Mouse (Mus musculus): Measurements from ENCODE around the gene a. TPM values are rescaled to one million over a fixed set of nuclear protein-coding genes. Genes with fewer than 3 reads are reported as not detected.

a gene
- polyA plus RNA-seq, 1 experiment = not detected

- H3K27ac ChIP-seq (ENCODE audit: insufficient read depth, low read length) = no peak overlapping the region
- H3K36me3 ChIP-seq (ENCODE audit: control insufficient read depth, insufficient read depth, low read length, poor library complexity, severe bottlenecking) = no peaks in the 10 kb centered on the region
- H3K27me3 ChIP-seq (ENCODE audit: control insufficient read depth, insufficient read depth, low read length, poor library complexity, severe bottlenecking) = no peaks in the 10 kb centered on the region
- no peaks in the 10 kb centered on the region for H3K9me3 ChIP-seq (replicated peaks; ENCODE audit: control insufficient read depth, insufficient read depth, low read length, poor library complexity, severe bottlenecking)
- no peak for TF ChIP-seq EP300 (IDR thresholded peaks at IDR 0.05; ENCODE audit: insufficient read depth, low read depth, low read length)
- no peak for TF ChIP-seq CTCF (IDR thresholded peaks at IDR 0.05; ENCODE audit: low read depth, low read length)
- TF ChIP-seq POLR2A (IDR thresholded peaks at IDR 0.05; ENCODE audit: insufficient read depth, low read length) = no peak
- no peak overlapping the region for H3K9ac ChIP-seq (ENCODE audit: low read depth, poor library complexity, severe bottlenecking)
- H3K4me1 ChIP-seq (ENCODE audit: control insufficient read depth, insufficient read depth, low read length) = no peaks in the 10 kb centered on the region
- H3K4me3 ChIP-seq (ENCODE audit: low read depth, low read length) = no peak overlapping the region
These were observed 39.3 kb upstream of the a start for GRCm38 (mm10) chr2:154751924-154752323.

GRCm38 (mm10) chr2:154754068-154754560, 37.1 kb upstream of the a start:
- Histone ChIP-seq H3K36me3 (ENCODE audit: control insufficient read depth, insufficient read depth, low read length, poor library complexity, severe bottlenecking) (no peaks in the 10 kb centered on the region), H3K27ac (ENCODE audit: insufficient read depth, low read length) (no peak overlapping the region), H3K9me3 (replicated peaks; ENCODE audit: control insufficient read depth, insufficient read depth, low read length, poor library complexity, severe bottlenecking) (no peaks in the 10 kb centered on the region), H3K27me3 (ENCODE audit: control insufficient read depth, insufficient read depth, low read length, poor library complexity, severe bottlenecking) (no peaks in the 10 kb centered on the region), H3K4me1 (ENCODE audit: control insufficient read depth, insufficient read depth, low read length) (no peaks in the 10 kb centered on the region), H3K4me3 (ENCODE audit: low read depth, low read length) (no peak overlapping the region), H3K9ac (ENCODE audit: low read depth, poor library complexity, severe bottlenecking) (no peak overlapping the region)
- TF ChIP-seq EP300 (IDR thresholded peaks at IDR 0.05; ENCODE audit: insufficient read depth, low read depth, low read length) = no peak
- TF ChIP-seq POLR2A (IDR thresholded peaks at IDR 0.05; ENCODE audit: insufficient read depth, low read length) = no peak
- no peak for TF ChIP-seq CTCF (IDR thresholded peaks at IDR 0.05; ENCODE audit: low read depth, low read length)

- Histone ChIP-seq H3K9me3 (replicated peaks; ENCODE audit: control insufficient read depth, insufficient read depth, low read length, poor library complexity, severe bottlenecking) (peaks cover 3% of the 10 kb centered on the region; the same call in 1 of the 2 replicates), H3K4me1 (ENCODE audit: control insufficient read depth, insufficient read depth, low read length) (no peaks in the 10 kb centered on the region), H3K36me3 (ENCODE audit: control insufficient read depth, insufficient read depth, low read length, poor library complexity, severe bottlenecking) (no peaks in the 10 kb centered on the region), H3K27me3 (ENCODE audit: control insufficient read depth, insufficient read depth, low read length, poor library complexity, severe bottlenecking) (no peaks in the 10 kb centered on the region), H3K27ac (ENCODE audit: insufficient read depth, low read length) (no peak overlapping the region), H3K9ac (ENCODE audit: low read depth, poor library complexity, severe bottlenecking) (no peak overlapping the region), H3K4me3 (ENCODE audit: low read depth, low read length) (no peak overlapping the region)
- TF ChIP-seq CTCF (IDR thresholded peaks at IDR 0.05; ENCODE audit: low read depth, low read length) (peak; percentile 7), POLR2A (IDR thresholded peaks at IDR 0.05; ENCODE audit: insufficient read depth, low read length) (no peak)
These were observed 35.4 kb upstream of the a start for GRCm38 (mm10) chr2:154755791-154756190.

GRCm38 (mm10) chr2:154757691-154758090, 33.5 kb upstream of the a start:
- Histone ChIP-seq H3K27ac (ENCODE audit: insufficient read depth, low read length) (no peak overlapping the region), H3K27me3 (ENCODE audit: control insufficient read depth, insufficient read depth, low read length, poor library complexity, severe bottlenecking) (no peaks in the 10 kb centered on the region), H3K9ac (ENCODE audit: low read depth, poor library complexity, severe bottlenecking) (no peak overlapping the region), H3K36me3 (ENCODE audit: control insufficient read depth, insufficient read depth, low read length, poor library complexity, severe bottlenecking) (no peaks in the 10 kb centered on the region), H3K4me3 (ENCODE audit: low read depth, low read length) (no peak overlapping the region), H3K9me3 (replicated peaks; ENCODE audit: control insufficient read depth, insufficient read depth, low read length, poor library complexity, severe bottlenecking) (peaks cover 3% of the 10 kb centered on the region; the same call in 1 of the 2 replicates), H3K4me1 (ENCODE audit: control insufficient read depth, insufficient read depth, low read length) (no peaks in the 10 kb centered on the region)
- TF ChIP-seq EP300 (IDR thresholded peaks at IDR 0.05; ENCODE audit: insufficient read depth, low read depth, low read length) = no peak
- no peak for TF ChIP-seq CTCF (IDR thresholded peaks at IDR 0.05; ENCODE audit: low read depth, low read length)
- no peak for TF ChIP-seq POLR2A (IDR thresholded peaks at IDR 0.05; ENCODE audit: insufficient read depth, low read length)

- Histone ChIP-seq H3K9me3 (replicated peaks; ENCODE audit: control insufficient read depth, insufficient read depth, low read length, poor library complexity, severe bottlenecking) (peaks cover 3% of the 10 kb centered on the region; the same call in 1 of the 2 replicates), H3K9ac (ENCODE audit: low read depth, poor library complexity, severe bottlenecking) (no peak overlapping the region), H3K27me3 (ENCODE audit: control insufficient read depth, insufficient read depth, low read length, poor library complexity, severe bottlenecking) (no peaks in the 10 kb centered on the region), H3K27ac (ENCODE audit: insufficient read depth, low read length) (no peak overlapping the region), H3K4me3 (ENCODE audit: low read depth, low read length) (no peak overlapping the region), H3K36me3 (ENCODE audit: control insufficient read depth, insufficient read depth, low read length, poor library complexity, severe bottlenecking) (no peaks in the 10 kb centered on the region), H3K4me1 (ENCODE audit: control insufficient read depth, insufficient read depth, low read length) (no peaks in the 10 kb centered on the region)
- TF ChIP-seq CTCF (IDR thresholded peaks at IDR 0.05; ENCODE audit: low read depth, low read length) = no peak
- no peak for TF ChIP-seq POLR2A (IDR thresholded peaks at IDR 0.05; ENCODE audit: insufficient read depth, low read length)
- no peak for TF ChIP-seq EP300 (IDR thresholded peaks at IDR 0.05; ENCODE audit: insufficient read depth, low read depth, low read length)
These were observed 32.7 kb upstream of the a start for GRCm38 (mm10) chr2:154758454-154758853.

- no peaks in the 10 kb centered on the region for H3K36me3 ChIP-seq (ENCODE audit: control insufficient read depth, insufficient read depth, low read length, poor library complexity, severe bottlenecking)
- no peak overlapping the region for H3K9ac ChIP-seq (ENCODE audit: low read depth, poor library complexity, severe bottlenecking)
- no peaks in the 10 kb centered on the region for H3K4me1 ChIP-seq (ENCODE audit: control insufficient read depth, insufficient read depth, low read length)
- TF ChIP-seq EP300 (IDR thresholded peaks at IDR 0.05; ENCODE audit: insufficient read depth, low read depth, low read length) = no peak
- no peak for TF ChIP-seq CTCF (IDR thresholded peaks at IDR 0.05; ENCODE audit: low read depth, low read length)
- no peak for TF ChIP-seq POLR2A (IDR thresholded peaks at IDR 0.05; ENCODE audit: insufficient read depth, low read length)
- no peaks in the 10 kb centered on the region for H3K27me3 ChIP-seq (ENCODE audit: control insufficient read depth, insufficient read depth, low read length, poor library complexity, severe bottlenecking)
- H3K9me3 ChIP-seq (replicated peaks; ENCODE audit: control insufficient read depth, insufficient read depth, low read length, poor library complexity, severe bottlenecking) = peaks cover 3% of the 10 kb centered on the region; the same call in 1 of the 2 replicates
- no peak overlapping the region for H3K27ac ChIP-seq (ENCODE audit: insufficient read depth, low read length)
- no peak overlapping the region for H3K4me3 ChIP-seq (ENCODE audit: low read depth, low read length)
These were observed 28.0 kb upstream of the a start for GRCm38 (mm10) chr2:154763226-154763625.

All from ES-Bruce4 (cell line).